Mouse (Mus musculus) midbrain, embryonic 12.5 days (tissue): ENCODE measurements at regions not wholly inside any gene's neighbourhood (a gene's known extent, or its start where the extent isn't known, plus 50 kb on each side); places are given as distances from the start of the nearest gene placed in this dataset.

Experiments
- ATAC-seq: fragments of 200-750 bp; cut with Nextera tagmentation; 2 replicates; pipeline ENCODE4 v1.8.0; 2017; ENCODE audit warnings: low read depth, moderate TSS enrichment, moderate library complexity; ENCODE audit not compliant: low FRiP score
- H3K27ac ChIP-seq: fragments of 300-500 bp; sonication (generic); replicated peaks from 2 replicates; pipeline ENCODE4 v1.5.1; 2016; ENCODE audit warnings: mild to moderate bottlenecking
- H3K27me3 ChIP-seq: fragments of 300-500 bp; sonication (generic); 2 replicates; pipeline ENCODE4 v1.6.1; 2016; ENCODE audit warnings: mild to moderate bottlenecking
- H3K36me3 ChIP-seq: fragments of 300-500 bp; sonication (generic); 2 replicates; pipeline ENCODE4 v1.6.1; 2016
- H3K4me1 ChIP-seq: fragments of 300-500 bp; sonication (generic); 2 replicates; pipeline ENCODE4 v1.6.1; 2016
- H3K4me2 ChIP-seq: fragments of 300-500 bp; sonication (generic); replicated peaks from 2 replicates; pipeline ENCODE4 v1.6.1; 2016; ENCODE audit warnings: mild to moderate bottlenecking, moderate library complexity
- H3K4me3 ChIP-seq: fragments of 300-500 bp; sonication (generic); 2 replicates; pipeline ENCODE4 v1.5.1; 2016; ENCODE audit warnings: mild to moderate bottlenecking
- H3K9ac ChIP-seq: fragments of 300-500 bp; sonication (generic); replicated peaks from 2 replicates; pipeline ENCODE4 v1.6.1; 2016; ENCODE audit warnings: mild to moderate bottlenecking, moderate library complexity
- H3K9me3 ChIP-seq: fragments of 300-500 bp; sonication (generic); 2 replicates; pipeline ENCODE4 v1.6.1; 2016; ENCODE audit warnings: mild to moderate bottlenecking
- WGBS: fragments of 180-500 bp; shearing (Covaris S2); methylation state at CpG from one replicate; pipeline ENCODE4 v1.1.7; 2016; 5-methylcytosine and 5-hydroxymethylcytosine counted together

DNA sequence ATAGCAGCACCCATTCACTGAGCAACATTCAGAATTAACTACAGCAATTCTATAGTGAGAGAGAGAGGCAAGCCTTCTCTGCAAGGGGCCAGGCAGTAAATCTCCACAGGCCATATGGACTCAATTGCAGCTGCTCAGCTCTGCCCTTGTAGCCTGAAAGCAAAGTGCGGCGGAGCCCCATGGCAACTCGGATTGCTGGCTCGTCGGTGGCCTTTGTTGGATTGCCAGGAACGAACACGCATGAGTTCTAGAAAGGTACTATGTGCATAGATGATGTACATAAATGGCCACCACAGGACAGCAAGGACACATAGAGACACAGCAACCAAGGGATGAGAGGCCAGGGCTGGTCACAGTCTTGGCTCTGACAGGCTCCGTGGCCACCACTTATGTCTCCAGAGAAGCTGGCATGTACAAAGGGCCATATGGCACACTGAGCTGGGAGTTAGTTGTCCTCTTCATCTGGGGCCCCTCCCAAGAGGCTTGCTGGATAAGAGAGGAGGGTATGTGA is 163.9 kb upstream of the Ncam1 start:
- no peak for ATAC-seq
- Histone ChIP-seq H3K27ac (peak overlapping the region; percentile 63), H3K9ac (no peak overlapping the region), H3K4me2 (0 out of 2 replicates have a peak overlapping the region, but pooled peaks have one; percentile 4), H3K4me3 (no peak overlapping the region), H3K4me1 (peaks cover 21% of the 10 kb centered on the region), H3K36me3 (no peaks in the 10 kb centered on the region), H3K9me3 (no peaks in the 10 kb centered on the region), H3K27me3 (no peaks in the 10 kb centered on the region)
- WGBS, result 26% methylated on average over 8 of the region's 8 CpGs

- 0 out of 2 replicates have a peak, but pooled peaks have one; percentile 47 for ATAC-seq
- WGBS, result 25% methylated on average over 3 of the region's 3 CpGs
- H3K9ac ChIP-seq, result no peak overlapping the region
- no peak overlapping the region for H3K4me2 ChIP-seq
- H3K9me3 ChIP-seq, result no peaks in the 10 kb centered on the region
- H3K27me3 ChIP-seq, result no peaks in the 10 kb centered on the region
- no peaks in the 10 kb centered on the region for H3K36me3 ChIP-seq
- peaks cover 21% of the 10 kb centered on the region for H3K4me1 ChIP-seq
- H3K4me3 ChIP-seq, result no peak overlapping the region
- no peak overlapping the region; the same call in 1 of the 2 replicates for H3K27ac ChIP-seq
These were observed 163.2 kb upstream of the Ncam1 start for GRCm38 (mm10) chr9:49961965-49962364.

GRCm38 (mm10) chr9:49961329-49961728 is 162.6 kb upstream of the Ncam1 start:
- Histone ChIP-seq H3K27ac (no peak overlapping the region), H3K4me2 (no peak overlapping the region), H3K4me1 (peaks cover 21% of the 10 kb centered on the region), H3K9me3 (no peaks in the 10 kb centered on the region), H3K9ac (no peak overlapping the region), H3K4me3 (no peak overlapping the region), H3K27me3 (no peaks in the 10 kb centered on the region), H3K36me3 (no peaks in the 10 kb centered on the region)
- WGBS, result 66% methylated on average over 5 of the region's 5 CpGs
- no peak for ATAC-seq

GRCm38 (mm10) chr9:49959987-49960386 is 161.3 kb upstream of the Ncam1 start:
- Histone ChIP-seq H3K9ac (no peak overlapping the region), H3K4me1 (peaks cover 21% of the 10 kb centered on the region), H3K27ac (no peak overlapping the region), H3K9me3 (no peaks in the 10 kb centered on the region), H3K4me2 (no peak overlapping the region), H3K4me3 (no peak overlapping the region), H3K27me3 (no peaks in the 10 kb centered on the region), H3K36me3 (no peaks in the 10 kb centered on the region)
- 70% methylated on average over 10 of the region's 10 CpGs for WGBS
- ATAC-seq, result no peak

DNA sequence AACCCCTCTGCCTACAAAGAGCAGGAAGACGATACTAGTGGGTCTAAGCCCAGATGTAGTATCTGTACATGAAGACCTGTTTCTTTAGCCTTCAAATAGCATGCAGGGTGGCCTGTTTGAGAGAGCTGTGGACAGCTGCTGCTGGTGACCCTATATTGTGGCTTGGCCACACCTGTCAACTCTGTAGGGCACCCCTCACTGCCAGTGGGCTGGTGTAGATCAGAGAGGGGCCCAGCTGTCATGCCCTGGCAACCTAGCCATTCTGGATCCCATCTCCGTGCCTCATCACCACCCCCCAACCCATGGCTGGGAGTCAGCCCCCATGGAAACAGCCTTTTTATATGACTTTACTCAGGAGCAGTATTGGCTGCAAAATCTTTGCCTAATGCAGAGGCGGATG is 160.2 kb upstream of the Ncam1 start:
- no peak overlapping the region for H3K9ac ChIP-seq
- WGBS, result 86% methylated on average over 3 of the region's 3 CpGs
- no peak overlapping the region for H3K4me3 ChIP-seq
- ATAC-seq, result no peak
- no peak overlapping the region for H3K4me2 ChIP-seq
- peaks cover 21% of the 10 kb centered on the region for H3K4me1 ChIP-seq
- no peaks in the 10 kb centered on the region for H3K27me3 ChIP-seq
- H3K36me3 ChIP-seq, result no peaks in the 10 kb centered on the region
- no peak overlapping the region for H3K27ac ChIP-seq
- H3K9me3 ChIP-seq, result no peaks in the 10 kb centered on the region

DNA sequence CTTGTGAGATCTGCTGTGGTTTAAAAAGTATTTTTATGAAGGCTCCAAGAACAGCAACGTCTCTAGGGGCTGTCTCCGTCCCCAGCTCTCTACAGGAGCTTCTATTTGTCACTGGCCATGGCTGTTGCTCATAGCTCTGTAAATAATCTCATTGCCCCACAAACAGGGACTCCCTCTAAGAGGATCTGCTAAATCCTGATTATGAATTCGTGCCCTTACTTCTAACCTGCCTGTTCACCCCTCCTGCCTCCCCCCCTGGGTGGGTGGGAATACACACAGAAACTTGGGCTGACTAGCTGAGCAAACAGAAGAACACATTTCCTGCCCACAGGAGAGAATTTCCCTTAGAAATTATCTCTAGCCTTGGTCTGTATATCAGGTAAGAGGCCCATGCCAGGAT is 155.9 kb upstream of the Ncam1 start:
- no peak overlapping the region for H3K27ac ChIP-seq
- 46% methylated on average over 3 of the region's 3 CpGs for WGBS

DNA sequence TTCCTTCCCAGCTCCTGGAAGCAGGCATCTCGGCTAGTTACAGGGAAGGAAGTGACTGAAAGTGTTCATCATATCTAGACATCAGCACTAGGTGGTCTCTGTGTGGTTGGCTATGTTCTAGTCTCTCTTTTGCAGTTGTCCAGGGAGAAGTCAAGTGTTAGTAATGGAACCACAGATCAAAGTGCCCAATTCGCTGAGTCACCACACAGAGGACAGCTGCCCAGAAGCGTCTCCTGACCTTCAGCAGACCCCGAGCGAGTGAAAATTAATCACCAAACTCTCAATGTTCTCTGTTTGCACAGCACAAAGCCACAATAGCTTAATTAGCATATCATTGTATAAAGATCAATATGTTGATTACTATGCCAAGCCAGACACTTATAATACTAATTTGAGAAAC is 151.6 kb upstream of the Ncam1 start:
- H3K36me3 ChIP-seq, result no peaks in the 10 kb centered on the region
- H3K4me2 ChIP-seq, result no peak overlapping the region
- WGBS, result 55% methylated on average over 5 of the region's 5 CpGs
- H3K27me3 ChIP-seq, result no peaks in the 10 kb centered on the region
- no peak for ATAC-seq
- no peaks in the 10 kb centered on the region for H3K4me1 ChIP-seq
- no peaks in the 10 kb centered on the region for H3K9me3 ChIP-seq
- H3K27ac ChIP-seq, result no peak overlapping the region
- no peak overlapping the region for H3K9ac ChIP-seq
- H3K4me3 ChIP-seq, result no peak overlapping the region

More for the DNA sequence above, 155.9 kb upstream of the Ncam1 start:
- Histone ChIP-seq H3K9me3 (no peaks in the 10 kb centered on the region), H3K4me3 (no peak overlapping the region), H3K4me2 (no peak overlapping the region), H3K36me3 (no peaks in the 10 kb centered on the region), H3K4me1 (no peaks in the 10 kb centered on the region), H3K27me3 (no peaks in the 10 kb centered on the region), H3K9ac (no peak overlapping the region)
- no peak for ATAC-seq

DNA sequence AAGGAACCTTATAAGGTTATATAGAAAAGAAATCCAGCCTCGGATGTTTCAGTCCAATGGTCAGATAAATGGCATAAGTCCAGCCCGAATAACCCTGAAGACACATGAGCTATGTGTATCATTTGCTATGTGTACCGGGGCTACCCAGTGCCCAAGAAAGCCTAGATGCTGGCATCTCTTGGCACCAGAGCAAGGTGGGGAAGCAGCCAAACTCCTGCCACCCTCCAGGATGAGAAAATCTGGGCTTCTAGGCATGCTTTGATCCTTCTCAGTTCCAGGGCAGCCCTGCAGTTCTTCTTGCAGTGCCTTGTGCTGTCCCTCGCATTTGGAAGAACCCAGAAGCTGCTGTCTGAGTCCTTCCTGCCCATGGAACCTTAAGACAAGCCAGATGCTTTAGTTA is 149.8 kb upstream of the Ncam1 start:
- H3K9me3 ChIP-seq, result no peaks in the 10 kb centered on the region
- no peak overlapping the region for H3K4me3 ChIP-seq
- H3K27me3 ChIP-seq, result no peaks in the 10 kb centered on the region
- no peak overlapping the region for H3K4me2 ChIP-seq
- 87% methylated on average over 4 of the region's 4 CpGs for WGBS
- H3K36me3 ChIP-seq, result no peaks in the 10 kb centered on the region
- no peak for ATAC-seq
- no peak overlapping the region for H3K9ac ChIP-seq
- H3K27ac ChIP-seq, result no peak overlapping the region
- no peaks in the 10 kb centered on the region for H3K4me1 ChIP-seq

DNA sequence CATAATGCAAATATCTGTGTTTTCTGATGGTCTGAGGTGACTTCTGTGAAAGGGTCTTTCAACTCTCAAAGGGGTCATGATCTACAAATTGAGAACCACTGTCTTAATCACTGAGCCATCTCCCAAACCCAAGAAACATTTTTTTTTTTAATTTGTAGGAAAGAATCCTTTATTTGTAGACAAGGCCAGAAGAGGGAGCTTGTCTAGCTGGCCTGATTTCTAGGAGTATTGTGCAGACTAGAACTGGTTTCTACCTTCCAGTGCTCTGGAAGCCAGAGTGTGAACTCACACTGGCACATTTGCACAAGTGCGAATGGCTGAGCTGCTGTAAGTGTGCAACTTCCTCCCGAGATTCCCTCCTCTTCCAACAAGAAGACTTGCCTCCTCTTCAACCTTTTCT is 148.1 kb upstream of the Ncam1 start:
- H3K4me1 ChIP-seq, result no peaks in the 10 kb centered on the region
- no peaks in the 10 kb centered on the region for H3K36me3 ChIP-seq
- H3K27me3 ChIP-seq, result no peaks in the 10 kb centered on the region
- H3K27ac ChIP-seq, result no peak overlapping the region
- ATAC-seq, result no peak
- H3K9me3 ChIP-seq, result no peaks in the 10 kb centered on the region
- H3K4me3 ChIP-seq, result no peak overlapping the region
- no peak overlapping the region for H3K4me2 ChIP-seq
- 77% methylated on average over 2 of the region's 2 CpGs for WGBS
- H3K9ac ChIP-seq, result no peak overlapping the region

GRCm38 (mm10) chr9:49935555-49936376 is 137.0 kb upstream of the Ncam1 start:
- Histone ChIP-seq H3K9me3 (no peaks in the 10 kb centered on the region), H3K27ac (peak overlapping the region; percentile 54), H3K4me1 (peaks cover 15% of the 10 kb centered on the region), H3K36me3 (no peaks in the 10 kb centered on the region), H3K4me2 (peak overlapping the region; percentile 30), H3K9ac (no peak overlapping the region), H3K4me3 (no peak overlapping the region), H3K27me3 (no peaks in the 10 kb centered on the region)
- WGBS, result 5% methylated on average over 9 of the region's 9 CpGs
- peak; percentile 91 for ATAC-seq

DNA sequence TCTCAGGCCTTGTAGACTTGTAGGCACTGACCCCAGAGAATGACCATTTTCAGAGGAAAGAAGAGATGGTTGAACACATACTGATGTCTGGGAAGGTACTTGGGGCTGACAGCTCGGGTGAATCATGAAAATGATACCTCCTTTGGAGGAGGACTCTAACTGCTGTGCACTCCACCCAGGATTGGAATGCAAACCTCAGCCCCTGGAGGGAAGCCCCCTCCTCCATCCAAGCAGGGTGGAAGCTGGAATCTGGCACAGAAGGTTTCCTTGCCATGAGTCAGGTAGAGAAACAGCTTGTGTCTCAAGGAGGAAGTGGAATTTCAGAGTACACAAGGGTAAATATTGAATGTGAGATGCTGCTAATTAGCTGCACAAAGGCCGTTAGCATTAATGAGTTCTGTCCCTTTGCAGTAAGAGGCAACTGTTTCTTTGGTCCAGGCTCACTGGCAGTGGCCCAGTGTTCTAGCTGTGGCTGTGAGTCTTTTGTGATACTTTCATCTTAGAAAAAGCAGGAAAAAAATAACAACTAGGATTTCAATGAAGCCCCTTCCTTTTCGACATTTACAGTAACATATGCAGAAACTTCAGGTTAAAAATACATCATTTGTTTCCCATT is 129.4 kb upstream of the Ncam1 start:
- Histone ChIP-seq H3K4me3 (no peak overlapping the region), H3K36me3 (no peaks in the 10 kb centered on the region), H3K9me3 (no peaks in the 10 kb centered on the region), H3K4me2 (no peak overlapping the region), H3K27ac (no peak overlapping the region), H3K4me1 (no peaks in the 10 kb centered on the region), H3K27me3 (no peaks in the 10 kb centered on the region), H3K9ac (no peak overlapping the region)
- 60% methylated on average over 3 of the region's 3 CpGs for WGBS
- ATAC-seq, result no peak

- ATAC-seq, result no peak
- Histone ChIP-seq H3K36me3 (no peaks in the 10 kb centered on the region), H3K4me2 (no peak overlapping the region), H3K4me1 (peaks cover 6% of the 10 kb centered on the region; the same call in 1 of the 2 replicates), H3K9ac (no peak overlapping the region), H3K9me3 (no peaks in the 10 kb centered on the region), H3K27me3 (no peaks in the 10 kb centered on the region), H3K27ac (no peak overlapping the region), H3K4me3 (no peak overlapping the region)
- WGBS, result 83% methylated on average over 1 of the region's 1 CpGs
These were observed 128.6 kb upstream of the Ncam1 start for GRCm38 (mm10) chr9:49927281-49927680.
